Mouse (Mus musculus) hindbrain, embryonic 14.5 days (tissue): ENCODE data around the gene Abcc4. TPM values are rescaled to one million over a fixed set of nuclear protein-coding genes. Genes with fewer than 3 reads are reported as not detected.

Experiments used
- ATAC-seq: fragments of 200-750 bp; cut with Nextera tagmentation; 2 replicates; pipeline ENCODE4 v1.8.0; 2017; ENCODE audit warnings: moderate number of reproducible peaks, mild to moderate bottlenecking, moderate TSS enrichment, moderate library complexity; ENCODE audit not compliant: low FRiP score
- DNase-seq: peaks from one replicate; pipeline ENCODE4 v3.0.0-alpha.2; 2015; ENCODE audit warnings: low spot score
- H3K27ac ChIP-seq: fragments of 300-500 bp; sonication (generic); 2 replicates; pipeline ENCODE4 v1.5.1; 2014; ENCODE audit warnings: mild to moderate bottlenecking, moderate library complexity
- H3K27me3 ChIP-seq: fragments of 300-500 bp; sonication (generic); 2 replicates; pipeline ENCODE4 v1.6.1; 2014; ENCODE audit warnings: mild to moderate bottlenecking, low read length, mixed read lengths; ENCODE audit not compliant: control insufficient read depth, insufficient read depth
- H3K36me3 ChIP-seq: fragments of 300-500 bp; sonication (generic); replicated peaks from 2 replicates; pipeline ENCODE4 v1.6.1; 2014; ENCODE audit not compliant: control insufficient read depth, insufficient read depth
- H3K4me1 ChIP-seq: fragments of 300-500 bp; sonication (generic); replicated peaks from 2 replicates; pipeline ENCODE4 v1.6.1; 2014; ENCODE audit warnings: antibody characterized with exemption, low read length, mixed read lengths; ENCODE audit not compliant: control insufficient read depth, insufficient read depth
- H3K4me2 ChIP-seq: fragments of 300-500 bp; sonication (generic); replicated peaks from 2 replicates; pipeline ENCODE4 v1.6.1; 2014; ENCODE audit warnings: mild to moderate bottlenecking, moderate library complexity
- H3K4me3 ChIP-seq: fragments of 300-500 bp; sonication (generic); replicated peaks from 2 replicates; pipeline ENCODE4 v1.5.1; 2014; ENCODE audit warnings: mild to moderate bottlenecking, low read length
- H3K9ac ChIP-seq: fragments of 300-500 bp; sonication (generic); 2 replicates; pipeline ENCODE4 v1.6.1; 2014
- H3K9me3 ChIP-seq: fragments of 300-500 bp; sonication (generic); 2 replicates; pipeline ENCODE4 v1.6.1; 2016; ENCODE audit warnings: low read length; ENCODE audit not compliant: control insufficient read depth
- WGBS: fragments of 180-500 bp; shearing (Covaris S2); extraction: QIAGEN DNeasy Blood & Tissue Kit; methylation state at CpG from one replicate; pipeline ENCODE4 v1.1.7; 2014; 5-methylcytosine and 5-hydroxymethylcytosine counted together
- polyA plus RNA-seq: library from polyadenylated mRNA; unstranded; fragments of >200 nt; fragmentation: Nextera tagmentation; extraction: Ambion mirVana; gene quantifications from 2 replicates; pipeline ENCODE4 v1.2.1, GENCODE M21; 2014

Gene Abcc4
- polyA plus RNA-seq, 1 experiment from 2014 or later, result 2.6 TPM

DNA sequence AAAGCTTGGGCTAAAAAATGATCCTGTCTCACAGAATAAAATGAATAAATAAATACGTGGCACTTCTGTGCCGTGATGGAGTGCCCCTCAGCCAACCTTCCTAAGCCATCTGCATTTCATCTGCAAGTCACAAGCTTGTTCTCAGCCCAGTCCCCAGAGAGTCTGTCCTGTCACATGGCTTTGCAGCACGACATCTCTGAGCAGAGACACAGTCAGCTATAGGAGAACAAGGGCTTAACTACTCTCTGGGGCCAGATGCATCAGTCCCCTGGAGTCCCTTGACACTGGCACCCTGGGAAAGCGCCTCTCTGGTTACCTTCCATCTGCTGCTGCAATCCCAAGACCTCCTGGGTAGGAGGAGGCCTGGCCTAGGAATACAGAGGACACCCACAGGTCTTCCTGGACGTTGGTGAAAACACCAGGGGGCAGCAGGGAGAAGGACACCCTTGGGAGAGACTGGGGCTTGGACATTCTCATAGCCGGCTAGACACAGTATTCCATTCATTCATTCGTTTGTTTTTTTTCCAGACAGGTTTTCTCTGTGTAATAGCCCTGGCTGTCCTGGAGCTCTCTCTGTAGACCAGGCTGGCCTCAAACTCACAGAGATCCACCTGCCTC is 3.9 kb downstream of the Abcc4 start:
- ATAC-seq (no peak), DNase-seq (no peak)
- Histone ChIP-seq H3K9ac (no peak overlapping the region), H3K4me3 (no peak overlapping the region), H3K36me3 (no peaks in the 10 kb centered on the region), H3K27ac (no peak overlapping the region), H3K27me3 (peaks cover 16% of the 10 kb centered on the region), H3K4me1 (peaks cover 16% of the 10 kb centered on the region; the same call in 1 of the 2 replicates), H3K9me3 (no peaks in the 10 kb centered on the region), H3K4me2 (no peak overlapping the region)
- WGBS, result 48% methylated on average over 7 of the region's 7 CpGs

GRCm38 (mm10) chr14:118700576-118700975 is 5.4 kb downstream of the Abcc4 start:
- no peak overlapping the region for H3K27ac ChIP-seq
- H3K4me1 ChIP-seq, result peaks cover 6% of the 10 kb centered on the region; the same call in 1 of the 2 replicates
- peaks cover 9% of the 10 kb centered on the region for H3K27me3 ChIP-seq
- 84% methylated on average over 7 of the region's 7 CpGs for WGBS
- ATAC-seq (no peak), DNase-seq (no peak)
- no peak overlapping the region for H3K9ac ChIP-seq
- H3K4me2 ChIP-seq, result no peak overlapping the region
- no peak overlapping the region for H3K4me3 ChIP-seq
- no peaks in the 10 kb centered on the region for H3K9me3 ChIP-seq
- H3K36me3 ChIP-seq, result no peaks in the 10 kb centered on the region

DNA sequence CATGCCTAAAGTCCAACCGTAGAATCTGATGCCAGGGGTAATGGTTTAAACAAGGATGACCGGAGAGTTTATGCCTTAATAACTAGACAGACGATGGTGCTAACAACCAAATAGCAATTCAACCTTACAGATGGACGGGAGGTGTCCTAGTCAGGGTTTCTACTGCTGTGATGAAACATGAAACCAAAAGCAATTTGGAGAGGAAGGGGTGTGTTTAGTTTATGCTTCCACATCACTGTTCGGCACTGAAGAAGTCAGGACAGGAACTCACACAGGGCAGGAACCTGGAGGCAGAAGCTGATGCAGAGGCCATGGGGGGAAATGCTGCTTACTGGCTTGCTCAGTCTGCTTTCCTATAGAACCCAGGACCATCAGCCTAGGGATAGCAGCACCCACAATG is 6.1 kb downstream of the Abcc4 start:
- no peak for ATAC-seq
- WGBS, result 80% methylated on average over 5 of the region's 5 CpGs

GRCm38 (mm10) chr14:118699508-118699907 is 6.5 kb downstream of the Abcc4 start:
- no peak overlapping the region for H3K4me3 ChIP-seq
- H3K27ac ChIP-seq, result no peak overlapping the region
- whole genome bisulfite sequencing, result 77% methylated on average over 10 of the region's 10 CpGs
- no peaks in the 10 kb centered on the region for H3K9me3 ChIP-seq
- no peaks in the 10 kb centered on the region for H3K36me3 ChIP-seq
- H3K4me2 ChIP-seq, result no peak overlapping the region
- ATAC-seq (no peak), DNase-seq (no peak)
- no peaks in the 10 kb centered on the region for H3K4me1 ChIP-seq
- H3K27me3 ChIP-seq, result peaks cover 3% of the 10 kb centered on the region
- no peak overlapping the region for H3K9ac ChIP-seq

More for the DNA sequence above, 6.1 kb downstream of the Abcc4 start:
- DNase-seq, result no peak
- Histone ChIP-seq H3K4me1 (0 out of 2 replicates have a peak, but pooled peaks cover under 1% of the 10 kb centered on the region), H3K27me3 (peaks cover 7% of the 10 kb centered on the region), H3K27ac (no peak overlapping the region), H3K36me3 (no peaks in the 10 kb centered on the region), H3K4me2 (no peak overlapping the region), H3K9me3 (no peaks in the 10 kb centered on the region), H3K9ac (no peak overlapping the region), H3K4me3 (no peak overlapping the region)

GRCm38 (mm10) chr14:118696556-118697289 is 9.3 kb downstream of the Abcc4 start:
- H3K9ac ChIP-seq, result no peak overlapping the region
- H3K27me3 ChIP-seq, result no peaks in the 10 kb centered on the region
- H3K4me3 ChIP-seq, result no peak overlapping the region
- no peaks in the 10 kb centered on the region for H3K4me1 ChIP-seq
- no peak overlapping the region for H3K27ac ChIP-seq
- DNase-seq (no peak), ATAC-seq (no peak)
- WGBS, result 97% methylated on average over 16 of the region's 16 CpGs
- H3K36me3 ChIP-seq, result no peaks in the 10 kb centered on the region
- H3K4me2 ChIP-seq, result no peak overlapping the region
- no peaks in the 10 kb centered on the region for H3K9me3 ChIP-seq

DNA sequence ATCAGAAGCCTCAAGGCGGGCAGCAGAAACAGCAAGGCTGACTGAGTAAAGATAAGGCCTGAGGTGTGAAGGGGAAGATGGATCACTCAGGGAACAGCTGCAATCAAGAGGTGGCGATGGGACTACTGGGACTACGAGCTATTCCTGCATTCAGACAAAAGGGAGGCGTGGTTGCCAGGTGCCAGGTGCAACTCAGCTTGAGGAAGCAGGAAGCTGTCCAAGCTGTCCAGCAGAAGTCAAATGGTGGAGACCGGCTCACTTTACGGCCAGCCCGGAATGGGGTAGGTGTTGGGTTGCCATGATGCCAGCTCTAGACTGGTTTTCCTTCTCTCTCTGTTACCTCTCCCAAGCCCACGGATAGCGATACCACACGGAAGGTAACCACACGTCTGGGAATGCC is 10.2 kb downstream of the Abcc4 start:
- DNase-seq, result no peak
- ATAC-seq, result no peak
- no peaks in the 10 kb centered on the region for H3K27me3 ChIP-seq
- no peak overlapping the region for H3K4me2 ChIP-seq
- H3K9ac ChIP-seq, result no peak overlapping the region
- H3K36me3 ChIP-seq, result no peaks in the 10 kb centered on the region
- WGBS, result 94% methylated on average over 11 of the region's 11 CpGs
- H3K27ac ChIP-seq, result no peak overlapping the region
- H3K4me1 ChIP-seq, result no peaks in the 10 kb centered on the region
- H3K9me3 ChIP-seq, result no peaks in the 10 kb centered on the region
- no peak overlapping the region for H3K4me3 ChIP-seq

DNA sequence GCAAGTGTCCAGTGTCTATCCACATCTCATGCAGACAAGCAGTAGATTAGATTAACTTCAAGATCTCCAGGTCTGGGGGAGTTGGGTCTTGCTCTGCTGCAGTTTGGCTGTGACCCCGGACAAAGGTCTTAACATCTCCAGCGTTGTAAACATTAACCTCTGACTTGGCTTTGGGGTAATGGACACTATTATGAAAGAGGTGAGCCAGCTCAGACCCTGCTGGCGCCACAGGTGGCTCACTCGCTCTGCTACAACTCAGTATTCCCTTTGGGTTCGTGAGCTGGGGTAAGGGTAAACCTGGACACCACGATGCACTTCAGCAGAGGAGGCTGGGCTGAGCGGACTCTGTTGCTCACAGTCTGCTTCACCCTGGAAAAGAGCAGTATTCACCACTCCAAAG is 11.7 kb downstream of the Abcc4 start:
- H3K27ac ChIP-seq, result no peak overlapping the region
- no peaks in the 10 kb centered on the region for H3K27me3 ChIP-seq
- no peaks in the 10 kb centered on the region for H3K9me3 ChIP-seq
- no peak overlapping the region for H3K9ac ChIP-seq
- no peak overlapping the region for H3K4me3 ChIP-seq
- WGBS, result 94% methylated on average over 7 of the region's 7 CpGs
- no peaks in the 10 kb centered on the region for H3K4me1 ChIP-seq
- H3K4me2 ChIP-seq, result no peak overlapping the region
- H3K36me3 ChIP-seq, result no peaks in the 10 kb centered on the region
- ATAC-seq (no peak), DNase-seq (no peak)

DNA sequence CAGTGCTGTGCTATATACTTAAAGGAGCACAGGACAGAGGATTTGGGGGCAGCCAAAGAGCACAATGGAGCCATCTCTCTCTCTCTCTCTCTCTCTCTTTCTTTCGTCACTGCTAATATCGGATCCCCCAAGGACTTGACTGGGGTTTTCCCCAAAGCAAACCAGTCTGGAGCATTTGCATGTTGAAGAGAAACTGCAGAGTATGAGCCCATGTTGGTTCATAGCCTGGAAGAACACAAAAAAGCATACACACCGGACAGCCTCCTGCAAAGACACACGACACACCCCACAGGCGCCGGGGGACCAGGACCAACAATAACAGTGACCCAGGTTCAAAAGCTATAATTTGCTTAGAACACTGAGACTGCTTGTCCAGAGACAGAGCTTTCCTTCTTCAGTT is 14.1 kb downstream of the Abcc4 start:
- Histone ChIP-seq H3K4me2 (no peak overlapping the region), H3K27ac (no peak overlapping the region), H3K4me1 (no peaks in the 10 kb centered on the region), H3K9me3 (no peaks in the 10 kb centered on the region), H3K36me3 (no peaks in the 10 kb centered on the region), H3K9ac (no peak overlapping the region), H3K27me3 (no peaks in the 10 kb centered on the region), H3K4me3 (no peak overlapping the region)
- ATAC-seq (no peak), DNase-seq (no peak)
- WGBS, result 76% methylated on average over 6 of the region's 6 CpGs

- Histone ChIP-seq H3K4me2 (no peak overlapping the region), H3K4me1 (no peaks in the 10 kb centered on the region), H3K9me3 (no peaks in the 10 kb centered on the region), H3K4me3 (no peak overlapping the region), H3K27me3 (no peaks in the 10 kb centered on the region), H3K36me3 (no peaks in the 10 kb centered on the region), H3K9ac (no peak overlapping the region), H3K27ac (no peak overlapping the region)
- 87% methylated on average over 5 of the region's 5 CpGs for WGBS
- DNase-seq, result no peak
- ATAC-seq, result no peak
These were observed 14.6 kb downstream of the Abcc4 start for GRCm38 (mm10) chr14:118691404-118691803.
